Mouse (Mus musculus) midbrain, embryonic 12.5 days (tissue): ENCODE data around the gene Arap1. TPM values are rescaled to one million over a fixed set of nuclear protein-coding genes. Genes with fewer than 3 reads are reported as not detected.

Experiments
- ATAC-seq: fragments of 200-750 bp; cut with Nextera tagmentation; 2 replicates; pipeline ENCODE4 v1.8.0; 2017; ENCODE audit warnings: low read depth, moderate TSS enrichment, moderate library complexity; ENCODE audit not compliant: low FRiP score
- H3K27ac ChIP-seq: fragments of 300-500 bp; sonication (generic); replicated peaks from 2 replicates; pipeline ENCODE4 v1.5.1; 2016; ENCODE audit warnings: mild to moderate bottlenecking
- H3K27me3 ChIP-seq: fragments of 300-500 bp; sonication (generic); 2 replicates; pipeline ENCODE4 v1.6.1; 2016; ENCODE audit warnings: mild to moderate bottlenecking
- H3K36me3 ChIP-seq: fragments of 300-500 bp; sonication (generic); 2 replicates; pipeline ENCODE4 v1.6.1; 2016
- H3K4me1 ChIP-seq: fragments of 300-500 bp; sonication (generic); 2 replicates; pipeline ENCODE4 v1.6.1; 2016
- H3K4me2 ChIP-seq: fragments of 300-500 bp; sonication (generic); replicated peaks from 2 replicates; pipeline ENCODE4 v1.6.1; 2016; ENCODE audit warnings: mild to moderate bottlenecking, moderate library complexity
- H3K4me3 ChIP-seq: fragments of 300-500 bp; sonication (generic); 2 replicates; pipeline ENCODE4 v1.5.1; 2016; ENCODE audit warnings: mild to moderate bottlenecking
- H3K9ac ChIP-seq: fragments of 300-500 bp; sonication (generic); replicated peaks from 2 replicates; pipeline ENCODE4 v1.6.1; 2016; ENCODE audit warnings: mild to moderate bottlenecking, moderate library complexity
- H3K9me3 ChIP-seq: fragments of 300-500 bp; sonication (generic); 2 replicates; pipeline ENCODE4 v1.6.1; 2016; ENCODE audit warnings: mild to moderate bottlenecking
- WGBS: fragments of 180-500 bp; shearing (Covaris S2); methylation state at CpG from one replicate; pipeline ENCODE4 v1.1.7; 2016; 5-methylcytosine and 5-hydroxymethylcytosine counted together
- polyA plus RNA-seq: library from polyadenylated mRNA; unstranded; fragments of >200 nt; fragmentation: Nextera tagmentation; extraction: Ambion mirVana; gene quantifications from 2 replicates; pipeline ENCODE4 v1.2.1, GENCODE M21; 2016

Gene Arap1
- polyA plus RNA-seq, 1 experiment from 2014 or later, result 15.0 TPM

- H3K36me3 ChIP-seq, result no peaks in the 10 kb centered on the region
- no peak overlapping the region for H3K9ac ChIP-seq
- no peak overlapping the region for H3K4me2 ChIP-seq
- H3K4me1 ChIP-seq, result peaks cover 11% of the 10 kb centered on the region; the same call in 1 of the 2 replicates
- WGBS, result 48% methylated on average over 6 of the region's 6 CpGs
- ATAC-seq, result no peak
- no peak overlapping the region for H3K4me3 ChIP-seq
- no peaks in the 10 kb centered on the region for H3K9me3 ChIP-seq
- no peaks in the 10 kb centered on the region for H3K27me3 ChIP-seq
- H3K27ac ChIP-seq, result no peak overlapping the region
Measured at GRCm38 (mm10) chr7:101385331-101385733, 37.5 kb downstream of the Arap1 start.

- 76% methylated on average over 6 of the region's 10 CpGs for WGBS
- Histone ChIP-seq H3K9ac (no peak overlapping the region), H3K4me2 (no peak overlapping the region), H3K36me3 (no peaks in the 10 kb centered on the region), H3K4me3 (no peak overlapping the region), H3K27ac (no peak overlapping the region), H3K9me3 (no peaks in the 10 kb centered on the region), H3K4me1 (peaks cover 11% of the 10 kb centered on the region; the same call in 1 of the 2 replicates), H3K27me3 (no peaks in the 10 kb centered on the region)
- no peak for ATAC-seq
Measured at GRCm38 (mm10) chr7:101385866-101386452, 38.1 kb downstream of the Arap1 start.

GRCm38 (mm10) chr7:101389256-101389655 is 41.4 kb downstream of the Arap1 start:
- H3K27me3 ChIP-seq, result no peaks in the 10 kb centered on the region
- no peak overlapping the region for H3K4me2 ChIP-seq
- 94% methylated on average over 6 of the region's 6 CpGs for WGBS
- H3K9ac ChIP-seq, result no peak overlapping the region
- no peaks in the 10 kb centered on the region for H3K36me3 ChIP-seq
- H3K27ac ChIP-seq, result no peak overlapping the region
- H3K4me3 ChIP-seq, result no peak overlapping the region
- H3K9me3 ChIP-seq, result no peaks in the 10 kb centered on the region
- ATAC-seq, result no peak
- H3K4me1 ChIP-seq, result peaks cover 24% of the 10 kb centered on the region; the same call in 1 of the 2 replicates

- H3K27me3 ChIP-seq, result no peaks in the 10 kb centered on the region
- no peaks in the 10 kb centered on the region for H3K36me3 ChIP-seq
- WGBS, result 72% methylated on average over 4 of the region's 4 CpGs
- no peak for ATAC-seq
- H3K4me3 ChIP-seq, result no peak overlapping the region
- no peaks in the 10 kb centered on the region for H3K9me3 ChIP-seq
- H3K4me1 ChIP-seq, result peaks cover 17% of the 10 kb centered on the region; the same call in 1 of the 2 replicates
- no peak overlapping the region for H3K4me2 ChIP-seq
- H3K27ac ChIP-seq, result no peak overlapping the region
- no peak overlapping the region for H3K9ac ChIP-seq
Measured at GRCm38 (mm10) chr7:101391909-101392479, 44.1 kb downstream of the Arap1 start.

GRCm38 (mm10) chr7:101393015-101393414 is 45.1 kb downstream of the Arap1 start:
- H3K4me2 ChIP-seq, result no peak overlapping the region
- H3K4me1 ChIP-seq, result peaks cover 17% of the 10 kb centered on the region; the same call in 1 of the 2 replicates
- no peak overlapping the region for H3K27ac ChIP-seq
- H3K4me3 ChIP-seq, result no peak overlapping the region
- 68% methylated on average over 4 of the region's 4 CpGs for WGBS
- H3K9ac ChIP-seq, result no peak overlapping the region
- no peaks in the 10 kb centered on the region for H3K27me3 ChIP-seq
- no peak for ATAC-seq
- no peaks in the 10 kb centered on the region for H3K9me3 ChIP-seq
- no peaks in the 10 kb centered on the region for H3K36me3 ChIP-seq

GRCm38 (mm10) chr7:101393694-101394504 is 46.0 kb downstream of the Arap1 start:
- Histone ChIP-seq H3K4me1 (peaks cover 17% of the 10 kb centered on the region; the same call in 1 of the 2 replicates), H3K4me2 (no peak overlapping the region), H3K27ac (no peak overlapping the region; the same call in 1 of the 2 replicates), H3K9ac (0 out of 2 replicates have a peak overlapping the region, but pooled peaks have one; percentile 8), H3K4me3 (no peak overlapping the region), H3K9me3 (no peaks in the 10 kb centered on the region), H3K36me3 (no peaks in the 10 kb centered on the region), H3K27me3 (no peaks in the 10 kb centered on the region)
- 40% methylated on average over 8 of the region's 8 CpGs for WGBS
- ATAC-seq, result peak; percentile 64

GRCm38 (mm10) chr7:101394569-101394968 is 46.7 kb downstream of the Arap1 start:
- WGBS, result 50% methylated on average over 3 of the region's 3 CpGs
- Histone ChIP-seq H3K36me3 (no peaks in the 10 kb centered on the region), H3K9me3 (no peaks in the 10 kb centered on the region), H3K9ac (no peak overlapping the region), H3K27me3 (no peaks in the 10 kb centered on the region), H3K4me3 (no peak overlapping the region), H3K4me2 (no peak overlapping the region), H3K27ac (no peak overlapping the region; the same call in 1 of the 2 replicates), H3K4me1 (peaks cover 17% of the 10 kb centered on the region; the same call in 1 of the 2 replicates)
- 0 out of 2 replicates have a peak, but pooled peaks have one; percentile 6 for ATAC-seq

- Histone ChIP-seq H3K27ac (no peak overlapping the region), H3K4me3 (no peak overlapping the region), H3K9me3 (no peaks in the 10 kb centered on the region), H3K27me3 (no peaks in the 10 kb centered on the region), H3K36me3 (no peaks in the 10 kb centered on the region), H3K4me1 (peaks cover 17% of the 10 kb centered on the region; the same call in 1 of the 2 replicates), H3K9ac (no peak overlapping the region), H3K4me2 (no peak overlapping the region)
- WGBS, result 91% methylated on average over 2 of the region's 2 CpGs
- ATAC-seq, result no peak
Measured at GRCm38 (mm10) chr7:101395471-101395870, 47.6 kb downstream of the Arap1 start.

- Histone ChIP-seq H3K9ac (no peak overlapping the region), H3K4me1 (peaks cover 17% of the 10 kb centered on the region; the same call in 1 of the 2 replicates), H3K27me3 (no peaks in the 10 kb centered on the region), H3K4me3 (no peak overlapping the region), H3K4me2 (no peak overlapping the region), H3K27ac (no peak overlapping the region), H3K9me3 (no peaks in the 10 kb centered on the region), H3K36me3 (no peaks in the 10 kb centered on the region)
- 91% methylated on average over 4 of the region's 4 CpGs for WGBS
- no peak for ATAC-seq
Measured at GRCm38 (mm10) chr7:101397175-101397574, 49.3 kb downstream of the Arap1 start.

- Histone ChIP-seq H3K4me3 (no peak overlapping the region), H3K4me2 (no peak overlapping the region), H3K9me3 (no peaks in the 10 kb centered on the region), H3K27ac (no peak overlapping the region), H3K36me3 (no peaks in the 10 kb centered on the region), H3K9ac (no peak overlapping the region), H3K27me3 (no peaks in the 10 kb centered on the region), H3K4me1 (no peaks in the 10 kb centered on the region)
- WGBS, result 88% methylated on average over 7 of the region's 7 CpGs
- ATAC-seq, result no peak
Measured at GRCm38 (mm10) chr7:101401510-101401909, 53.6 kb downstream of the Arap1 start.

- no peaks in the 10 kb centered on the region for H3K9me3 ChIP-seq
- H3K4me3 ChIP-seq, result no peak overlapping the region
- H3K27me3 ChIP-seq, result no peaks in the 10 kb centered on the region
- no peaks in the 10 kb centered on the region for H3K36me3 ChIP-seq
- no peak overlapping the region for H3K9ac ChIP-seq
- no peak overlapping the region for H3K4me2 ChIP-seq
- H3K4me1 ChIP-seq, result no peaks in the 10 kb centered on the region
- no peak for ATAC-seq
- no peak overlapping the region for H3K27ac ChIP-seq
- 88% methylated on average over 5 of the region's 5 CpGs for WGBS
Measured at GRCm38 (mm10) chr7:101403831-101404230, 56.0 kb downstream of the Arap1 start.
